Mouse (Mus musculus) liver, embryonic 11.5 days (tissue): ENCODE results near the gene Htr1d. TPM values are rescaled to one million over a fixed set of nuclear protein-coding genes. Genes with fewer than 3 reads are reported as not detected.

Experiments used
- ATAC-seq: fragments of 200-750 bp; cut with Nextera tagmentation; replicated peaks from 2 replicates; pipeline ENCODE4 v1.8.0; 2017; ENCODE audit warnings: moderate number of reproducible peaks, mild to moderate bottlenecking, moderate TSS enrichment, moderate library complexity; ENCODE audit not compliant: low FRiP score
- DNase-seq: peaks from one replicate; pipeline ENCODE4 v3.0.0-alpha.2; 2017; ENCODE audit warnings: low spot score
- H3K27ac ChIP-seq: fragments of 300-500 bp; sonication (generic); 2 replicates; pipeline ENCODE4 v1.5.1; 2014; ENCODE audit warnings: mild to moderate bottlenecking, low read depth, low read length, control low read depth
- H3K27me3 ChIP-seq: fragments of 300-500 bp; sonication (generic); replicated peaks from 2 replicates; pipeline ENCODE4 v1.6.1; 2014; ENCODE audit warnings: low read length, mixed read lengths; ENCODE audit not compliant: control insufficient read depth, insufficient read depth
- H3K36me3 ChIP-seq: fragments of 300-500 bp; sonication (generic); 2 replicates; pipeline ENCODE4 v1.6.1; 2014; ENCODE audit warnings: mild to moderate bottlenecking, low read length, moderate library complexity, mixed read lengths; ENCODE audit not compliant: control insufficient read depth, insufficient read depth
- H3K4me1 ChIP-seq: fragments of 300-500 bp; sonication (generic); replicated peaks from 2 replicates; pipeline ENCODE4 v1.6.1; 2014; ENCODE audit warnings: low read length, mixed read lengths; ENCODE audit not compliant: control insufficient read depth, insufficient read depth
- H3K4me2 ChIP-seq: fragments of 300-500 bp; sonication (generic); 2 replicates; pipeline ENCODE4 v1.6.1; 2014; ENCODE audit warnings: mild to moderate bottlenecking, control low read depth, moderate library complexity
- H3K4me3 ChIP-seq: fragments of 300-500 bp; sonication (generic); 2 replicates; pipeline ENCODE4 v1.5.1; 2014; ENCODE audit warnings: low read depth, low read length, control low read depth
- H3K9ac ChIP-seq: fragments of 300-500 bp; sonication (generic); 2 replicates; pipeline ENCODE4 v1.6.1; 2014; ENCODE audit warnings: low read depth, low read length, control low read depth
- H3K9me3 ChIP-seq: fragments of 300-500 bp; sonication (generic); 2 replicates; pipeline ENCODE4 v1.6.1; 2016; ENCODE audit warnings: low read length, inconsistent platforms, mixed read lengths; ENCODE audit not compliant: control insufficient read depth
- WGBS: fragments of 180-500 bp; shearing (Covaris S2); extraction: QIAGEN DNeasy Blood & Tissue Kit; methylation state at CpG from one replicate; pipeline ENCODE4 v1.1.7; 2014; 5-methylcytosine and 5-hydroxymethylcytosine counted together
- polyA plus RNA-seq: library from polyadenylated mRNA; unstranded; fragments of >200 nt; fragmentation: Nextera tagmentation; extraction: Ambion mirVana; gene quantifications from 2 replicates; pipeline ENCODE4 v1.2.1, GENCODE M21; 2014

The Htr1d gene
- polyA plus RNA-seq, 1 experiment from 2014 or later: not detected

- Histone ChIP-seq H3K9me3 (no peaks in the 10 kb centered on the region), H3K27ac (no peak overlapping the region), H3K4me3 (no peak overlapping the region), H3K9ac (no peak overlapping the region), H3K36me3 (no peaks in the 10 kb centered on the region), H3K27me3 (no peaks in the 10 kb centered on the region; the same call in 1 of the 2 replicates), H3K4me1 (no peaks in the 10 kb centered on the region), H3K4me2 (no peak overlapping the region)
- ATAC-seq (no peak), DNase-seq (no peak)
- WGBS: 81% methylated on average over 15 of the region's 15 CpGs
Observed at GRCm38 (mm10) chr4:136441354-136442043, 18.2 kb downstream of the Htr1d start.

- ATAC-seq (no peak), DNase-seq (no peak)
- no peaks in the 10 kb centered on the region for H3K27me3 ChIP-seq
- no peak overlapping the region for H3K9ac ChIP-seq
- 74% methylated on average over 4 of the region's 4 CpGs for WGBS
- no peak overlapping the region for H3K4me2 ChIP-seq
- H3K9me3 ChIP-seq: no peaks in the 10 kb centered on the region
- H3K4me3 ChIP-seq: no peak overlapping the region
- no peaks in the 10 kb centered on the region for H3K4me1 ChIP-seq
- H3K36me3 ChIP-seq: no peaks in the 10 kb centered on the region
- no peak overlapping the region for H3K27ac ChIP-seq
Observed at GRCm38 (mm10) chr4:136444561-136444960, 21.2 kb downstream of the Htr1d start.

- no peak for ATAC-seq
- WGBS: 80% methylated on average over 5 of the region's 5 CpGs
- no peak overlapping the region for H3K4me3 ChIP-seq
- peaks cover 4% of the 10 kb centered on the region for H3K4me1 ChIP-seq
- H3K4me2 ChIP-seq: no peak overlapping the region
- H3K9me3 ChIP-seq: no peaks in the 10 kb centered on the region
- H3K36me3 ChIP-seq: no peaks in the 10 kb centered on the region
- H3K27me3 ChIP-seq: no peaks in the 10 kb centered on the region
- DNase-seq: no peak
- H3K9ac ChIP-seq: no peak overlapping the region
- no peak overlapping the region for H3K27ac ChIP-seq
Observed at GRCm38 (mm10) chr4:136449795-136450194, 26.5 kb downstream of the Htr1d start.

GRCm38 (mm10) chr4:136450271-136450670, 26.9 kb downstream of the Htr1d start:
- ATAC-seq: no peak
- peaks cover 4% of the 10 kb centered on the region for H3K4me1 ChIP-seq
- 75% methylated on average over 4 of the region's 4 CpGs for WGBS

GRCm38 (mm10) chr4:136451564-136451963, 28.2 kb downstream of the Htr1d start:
- H3K27me3 ChIP-seq: no peaks in the 10 kb centered on the region
- no peak overlapping the region for H3K9ac ChIP-seq
- ATAC-seq: peak; percentile 43; the same call in 1 of the 2 replicates
- H3K27ac ChIP-seq: no peak overlapping the region
- no peak overlapping the region for H3K4me2 ChIP-seq
- 13% methylated on average over 6 of the region's 6 CpGs for WGBS
- H3K36me3 ChIP-seq: no peaks in the 10 kb centered on the region
- H3K9me3 ChIP-seq: no peaks in the 10 kb centered on the region
- no peak for DNase-seq
- H3K4me1 ChIP-seq: peaks cover 4% of the 10 kb centered on the region
- H3K4me3 ChIP-seq: no peak overlapping the region

More at GRCm38 (mm10) chr4:136450271-136450670, 26.9 kb downstream of the Htr1d start:
- no peaks in the 10 kb centered on the region for H3K9me3 ChIP-seq
- no peaks in the 10 kb centered on the region for H3K36me3 ChIP-seq
- DNase-seq: no peak
- no peaks in the 10 kb centered on the region for H3K27me3 ChIP-seq
- no peak overlapping the region for H3K4me2 ChIP-seq
- H3K27ac ChIP-seq: no peak overlapping the region
- no peak overlapping the region for H3K4me3 ChIP-seq
- no peak overlapping the region for H3K9ac ChIP-seq

GRCm38 (mm10) chr4:136452286-136452685, 29.0 kb downstream of the Htr1d start:
- Histone ChIP-seq H3K4me2 (no peak overlapping the region), H3K4me1 (peaks cover 4% of the 10 kb centered on the region), H3K27me3 (no peaks in the 10 kb centered on the region), H3K9ac (no peak overlapping the region), H3K9me3 (no peaks in the 10 kb centered on the region), H3K27ac (no peak overlapping the region), H3K36me3 (no peaks in the 10 kb centered on the region), H3K4me3 (no peak overlapping the region)
- 82% methylated on average over 3 of the region's 3 CpGs for WGBS
- no peak for ATAC-seq
- DNase-seq: no peak

GRCm38 (mm10) chr4:136452792-136453191, 29.5 kb downstream of the Htr1d start:
- Histone ChIP-seq H3K4me1 (peaks cover 4% of the 10 kb centered on the region), H3K9me3 (no peaks in the 10 kb centered on the region), H3K4me3 (no peak overlapping the region), H3K27ac (no peak overlapping the region), H3K9ac (no peak overlapping the region), H3K4me2 (no peak overlapping the region), H3K27me3 (no peaks in the 10 kb centered on the region), H3K36me3 (no peaks in the 10 kb centered on the region)
- 46% methylated on average over 5 of the region's 5 CpGs for WGBS
- ATAC-seq (no peak), DNase-seq (no peak)

- Histone ChIP-seq H3K4me2 (peak overlapping the region; percentile 61), H3K9me3 (no peaks in the 10 kb centered on the region), H3K27ac (no peak overlapping the region), H3K4me1 (peaks cover 4% of the 10 kb centered on the region), H3K9ac (0 out of 2 replicates have a peak overlapping the region, but pooled peaks have one; percentile 32), H3K27me3 (no peaks in the 10 kb centered on the region), H3K36me3 (no peaks in the 10 kb centered on the region), H3K4me3 (peak overlapping the region; percentile 22)
- ATAC-seq (no peak), DNase-seq (peak; percentile 70)
- WGBS: 5% methylated on average over 10 of the region's 10 CpGs
Observed at GRCm38 (mm10) chr4:136454850-136455260, 31.5 kb downstream of the Htr1d start.
